Mouse (Mus musculus): Measurements from ENCODE around the gene AC124108.1.
"Not testable (repeated sequence)": the region's sequence is repeated elsewhere in the genome, so short reads cannot be mapped to it uniquely, and the experiment has no call there.

Gene AC124108.1

DNA sequence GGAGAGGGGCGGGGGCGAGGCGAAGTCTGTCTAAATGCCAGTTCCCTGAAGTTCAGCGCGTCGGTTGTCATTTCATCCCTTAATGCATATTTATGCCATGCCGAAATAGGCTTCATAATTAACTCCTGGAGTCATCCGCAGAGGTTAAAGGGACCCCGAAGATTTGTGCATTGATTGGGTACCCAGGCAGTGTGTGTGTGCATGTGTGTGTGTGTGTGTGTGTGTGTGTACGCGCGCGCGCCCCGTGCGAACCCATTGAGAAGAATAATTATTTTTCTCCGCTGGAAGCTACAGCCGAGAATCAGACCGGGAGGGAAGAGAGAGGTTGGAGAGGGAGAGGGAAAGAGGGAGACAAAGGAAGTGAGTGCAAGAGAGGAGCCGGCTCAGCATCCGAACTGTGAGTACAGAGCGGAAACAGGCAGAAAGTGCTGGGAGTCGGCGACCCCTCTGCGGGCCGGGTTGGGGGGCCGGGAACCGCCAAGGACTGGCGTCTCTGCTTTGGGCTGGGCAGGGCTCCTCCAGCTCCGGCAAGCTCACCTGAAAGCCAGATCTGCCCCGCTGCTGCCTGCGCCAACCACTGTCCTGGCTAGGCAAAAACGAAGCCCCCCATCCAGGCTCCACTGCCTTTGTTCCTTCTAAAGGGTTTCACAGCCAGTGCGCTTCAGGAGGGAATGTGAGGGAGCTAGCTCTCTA lies at the start of gene AC124108.1, which contains the start of gene Lemd1:
TSS of gene AC124108.1 (plus strand) at position 365 of the 693 bp plus-strand sequence.
TSS of gene Lemd1 (plus strand) at position 339 of the 693 bp plus-strand sequence.
- DNase-seq (ENCODE audit: low read depth), result no peak

DNA sequence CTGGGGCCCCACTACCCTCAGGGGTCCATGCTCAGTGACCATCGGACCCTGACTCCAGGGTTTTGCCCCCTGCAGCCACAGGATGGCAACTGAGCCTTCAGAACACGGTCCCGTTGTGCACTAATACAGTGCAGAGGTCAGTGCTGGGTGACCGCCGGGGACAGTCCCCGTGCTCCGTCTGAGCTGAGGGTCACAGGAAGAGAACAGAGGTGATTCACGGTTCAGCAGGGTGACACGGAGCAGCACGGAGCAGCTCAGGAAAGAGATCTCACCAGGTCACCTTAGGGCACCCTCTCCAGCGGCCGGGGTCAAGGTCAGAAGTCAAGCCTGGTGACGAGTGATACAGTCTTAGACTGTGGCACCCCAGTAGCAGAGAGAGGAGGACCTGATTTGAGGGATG lies 49.5 kb upstream of the AC124108.1 start:
- DNase-seq (ENCODE audit: low read depth), result no peak

DNA sequence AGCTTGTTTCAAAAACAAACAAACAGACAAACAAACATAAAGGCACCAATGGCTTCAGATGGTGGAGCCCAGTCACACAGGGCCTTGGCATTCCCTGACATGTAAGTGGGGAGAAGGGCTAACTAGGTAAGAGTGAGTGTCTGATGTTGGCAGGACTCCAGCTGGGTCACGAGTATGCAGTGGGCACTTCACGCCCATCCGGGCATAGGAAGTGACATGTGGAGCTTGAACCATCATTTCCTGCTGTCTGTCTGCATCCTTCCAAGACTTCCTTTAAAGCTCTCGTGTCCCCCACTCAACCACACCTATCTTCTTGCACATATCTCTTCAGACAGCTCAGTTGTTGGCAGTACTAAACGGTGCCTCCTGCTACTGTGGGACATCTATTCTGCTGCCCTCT lies 48.2 kb upstream of the AC124108.1 start:
- DNase-seq (ENCODE audit: low read depth), result no peak

DNA sequence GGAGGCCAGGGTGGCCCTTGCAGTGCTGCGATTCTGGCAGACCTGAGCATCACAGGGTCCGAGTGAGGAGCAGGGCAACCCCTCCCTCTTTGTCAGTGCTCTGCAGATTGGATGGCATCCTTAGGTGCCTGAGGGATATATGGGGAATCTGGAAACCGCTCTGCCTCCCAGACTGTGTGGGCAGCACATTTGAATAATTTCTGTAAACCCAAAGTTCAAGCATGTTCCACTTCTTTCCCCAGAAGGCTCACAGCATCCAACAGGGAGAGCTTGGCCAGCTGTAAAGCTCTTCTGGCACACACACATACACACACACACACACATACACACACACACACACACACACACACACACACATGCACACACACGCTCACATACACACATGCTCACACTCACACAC lies 47.5 kb upstream of the AC124108.1 start:
- DNase-seq (ENCODE audit: low read depth), result no peak

DNA sequence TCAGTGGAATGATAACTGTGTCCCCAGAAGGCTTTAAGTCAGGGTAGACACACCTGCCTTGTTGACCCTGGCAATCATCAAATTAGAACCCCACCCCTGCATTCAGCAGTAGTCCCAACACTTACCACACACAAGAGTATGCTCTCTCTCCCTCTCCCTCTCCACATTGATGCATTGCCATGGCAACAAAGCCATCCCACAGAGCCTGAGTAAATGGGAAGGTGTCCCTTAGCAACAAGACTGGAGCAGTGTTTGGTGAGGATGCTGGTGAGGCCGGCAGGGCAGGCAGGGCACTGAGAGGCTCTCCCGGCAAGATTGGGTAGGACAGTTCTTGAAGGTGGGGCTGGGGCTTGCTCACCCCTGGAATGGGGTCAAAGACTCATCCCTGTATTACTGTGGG lies 47.0 kb upstream of the AC124108.1 start:
- DNase-seq (ENCODE audit: low read depth), result no peak

DNA sequence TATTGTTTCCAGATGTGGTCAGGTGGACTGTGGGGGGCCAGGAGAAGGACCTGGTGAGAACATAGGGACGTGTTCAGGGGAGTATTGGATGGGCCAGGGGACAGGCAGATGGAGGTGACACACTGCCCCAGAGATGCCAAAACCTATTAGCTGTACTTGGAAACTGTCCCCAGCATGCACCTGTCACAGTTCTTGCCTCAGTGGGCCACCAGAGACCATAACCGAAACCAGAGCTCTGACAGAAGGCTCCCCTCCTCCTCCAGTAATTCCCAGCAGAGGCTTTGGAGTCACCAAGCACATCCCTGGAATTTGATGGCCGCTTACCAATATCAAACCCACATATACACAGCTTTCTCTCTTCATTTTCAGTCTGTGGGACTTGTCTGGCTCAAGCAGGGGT lies 46.4 kb upstream of the AC124108.1 start:
- no peak for DNase-seq (ENCODE audit: low read depth)

DNA sequence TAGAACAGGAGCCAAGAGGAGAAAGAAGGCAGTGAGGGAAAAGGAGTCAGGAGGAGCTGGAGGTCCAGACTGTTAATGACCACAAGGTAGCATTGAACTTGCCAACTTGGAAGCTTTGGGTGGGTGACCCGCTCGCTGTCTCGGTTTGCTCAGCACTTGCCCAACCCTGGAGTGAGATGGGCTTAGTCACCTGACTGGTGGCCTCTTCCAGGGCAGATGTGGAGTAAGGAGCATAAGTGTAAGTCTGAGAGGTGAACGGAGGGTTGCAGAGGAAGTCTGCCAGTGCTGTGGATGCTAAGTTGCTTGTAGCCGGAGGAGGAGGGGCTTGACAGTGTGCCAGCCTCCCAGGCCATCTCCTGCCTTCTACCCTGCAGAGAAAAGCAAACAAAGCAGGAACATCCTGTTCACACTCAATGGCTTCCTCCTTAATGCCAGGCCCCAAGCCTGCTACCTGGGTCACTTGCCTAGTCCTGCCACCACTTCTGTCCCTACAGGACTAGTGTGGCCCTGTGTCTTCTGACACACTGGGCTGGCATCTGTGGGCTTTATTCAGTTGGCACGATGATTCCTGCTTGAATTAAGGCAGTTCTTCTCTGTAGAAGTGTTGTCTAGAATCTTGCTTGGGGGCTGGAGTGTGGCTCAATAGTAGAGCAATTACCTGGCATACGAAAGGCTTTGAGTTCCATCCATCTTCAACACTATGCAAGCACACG lies 45.1 kb upstream of the AC124108.1 start:
- no peak for DNase-seq (ENCODE audit: low read depth)

DNA sequence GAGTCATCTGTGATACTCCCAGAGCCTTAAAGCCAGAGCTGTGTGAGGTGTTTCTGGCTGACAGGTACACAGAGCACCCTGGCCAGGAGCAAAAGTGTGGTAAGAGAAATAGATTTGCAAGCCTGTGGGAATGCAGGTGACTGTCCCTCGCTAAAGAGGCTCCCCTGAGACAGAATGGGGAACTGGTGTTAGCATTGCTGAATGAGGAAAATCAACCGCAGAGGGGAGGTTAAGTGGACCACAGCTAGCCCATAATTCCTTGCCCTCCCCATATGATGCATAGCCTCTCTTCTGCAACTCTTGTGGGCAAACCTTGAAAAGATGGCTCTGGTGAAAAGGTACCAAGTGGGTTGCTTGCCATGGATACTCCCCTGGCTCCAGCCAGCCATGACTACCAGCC lies 41.8 kb upstream of the AC124108.1 start:
- no peak for DNase-seq (ENCODE audit: low read depth)

DNA sequence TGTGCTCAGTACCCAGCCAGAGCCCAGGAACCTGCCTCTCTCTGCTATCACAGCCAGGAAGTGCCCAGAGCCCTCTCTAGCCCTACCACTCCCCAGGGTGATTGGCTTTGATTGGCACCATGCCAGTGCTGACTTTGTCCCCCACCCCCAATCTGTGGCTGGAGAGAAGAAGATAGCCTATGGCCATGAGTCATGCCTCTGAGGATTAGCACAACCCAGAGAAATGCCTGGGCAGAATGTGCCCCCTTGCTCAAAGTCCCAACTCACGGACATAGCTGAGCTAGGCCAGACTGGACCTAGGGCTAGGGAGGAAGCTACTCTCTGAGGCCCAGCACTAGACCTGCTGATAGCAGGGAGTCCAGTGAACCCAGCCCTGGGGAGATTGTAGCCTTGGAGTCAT lies 41.1 kb upstream of the AC124108.1 start:
- DNase-seq (ENCODE audit: low read depth), result no peak

DNA sequence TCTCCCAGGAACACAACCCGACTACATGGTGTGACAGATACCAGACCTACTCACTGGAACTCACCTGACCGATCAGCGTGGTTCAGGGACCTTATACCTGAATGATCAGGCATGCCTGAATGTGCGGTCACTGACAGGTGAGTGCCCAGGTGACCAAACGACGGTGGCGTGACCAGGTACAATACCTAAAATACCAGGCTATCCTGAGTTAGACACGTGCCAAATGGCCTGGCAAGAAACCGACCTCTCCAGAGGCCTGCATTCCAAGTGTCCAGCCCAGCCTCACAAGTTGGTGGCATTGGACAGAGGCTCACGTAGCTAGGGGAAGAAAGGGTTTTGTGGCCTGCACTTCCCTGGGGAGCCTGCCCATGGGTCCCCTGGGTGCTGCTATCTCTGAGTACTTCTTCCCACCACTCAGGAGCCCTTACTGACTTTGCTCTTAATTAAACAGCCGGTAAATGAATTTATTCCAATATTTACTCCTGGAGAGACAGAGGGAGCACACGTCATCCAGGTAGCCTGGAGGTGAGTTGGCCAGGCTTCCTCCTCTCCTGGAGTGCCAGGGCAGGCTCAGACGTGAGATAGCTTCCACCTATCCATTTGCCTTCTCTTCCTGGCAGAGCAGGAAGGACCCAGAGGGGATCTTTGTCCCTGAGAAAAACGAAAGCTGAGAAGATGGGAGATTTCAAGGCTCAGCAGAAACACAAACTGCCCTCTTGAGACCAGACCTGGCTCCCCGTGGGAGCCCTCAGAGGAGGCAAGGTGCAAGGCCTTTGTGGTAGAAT lies 40.2 kb upstream of the AC124108.1 start:
- DNase-seq (ENCODE audit: low read depth), result no peak

DNA sequence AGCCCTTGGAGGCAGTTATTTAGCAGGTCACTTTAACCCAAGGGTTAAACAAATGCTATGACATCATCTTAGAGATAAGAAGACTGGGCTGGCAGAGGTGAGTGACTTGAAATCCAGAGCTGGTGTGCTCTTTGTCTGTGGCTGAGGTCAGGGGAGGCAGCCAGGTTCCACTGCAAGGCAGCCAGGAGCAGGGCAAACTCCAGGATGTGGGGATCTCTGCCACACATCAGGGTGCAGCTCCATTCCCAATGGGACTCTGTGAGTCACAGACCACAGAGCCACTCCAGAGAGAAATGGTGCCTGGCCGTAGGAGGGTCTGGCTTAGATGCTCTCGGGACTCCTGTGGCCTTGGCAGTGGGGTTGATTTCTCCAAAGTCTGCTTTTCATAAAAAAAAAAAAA lies 39.3 kb upstream of the AC124108.1 start:
- DNase-seq (ENCODE audit: low read depth), result no peak

DNA sequence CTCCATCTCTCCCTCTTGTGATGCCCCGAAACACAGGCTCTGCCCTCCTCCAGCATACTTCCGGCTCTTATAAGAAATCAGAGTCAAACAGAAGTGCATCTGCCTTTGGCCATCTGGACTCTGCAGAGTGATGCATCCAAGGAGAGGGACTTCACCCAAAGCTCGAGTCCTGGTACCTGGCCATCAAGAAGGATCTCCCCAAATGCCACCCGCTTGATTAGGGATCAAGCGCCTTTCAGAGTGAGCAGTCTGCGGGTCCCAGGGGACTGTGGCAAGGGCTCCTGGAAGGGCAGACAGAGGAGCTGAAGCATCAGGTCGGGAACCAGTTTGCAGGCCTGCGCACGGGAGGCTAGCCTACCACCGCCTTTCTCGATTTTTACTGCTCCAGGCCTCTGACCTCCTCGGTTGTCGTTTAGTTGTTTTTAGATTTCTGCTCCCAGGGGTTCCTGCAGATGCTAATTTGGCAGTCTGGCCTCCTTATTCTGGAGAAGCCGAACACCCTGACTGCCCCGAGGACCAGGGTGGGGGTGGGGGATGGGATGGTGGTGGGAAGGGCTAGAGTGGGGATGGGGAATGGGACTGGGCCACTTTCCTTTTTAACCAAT lies 38.1 kb upstream of the AC124108.1 start:
- DNase-seq (ENCODE audit: low read depth), result no peak

DNA sequence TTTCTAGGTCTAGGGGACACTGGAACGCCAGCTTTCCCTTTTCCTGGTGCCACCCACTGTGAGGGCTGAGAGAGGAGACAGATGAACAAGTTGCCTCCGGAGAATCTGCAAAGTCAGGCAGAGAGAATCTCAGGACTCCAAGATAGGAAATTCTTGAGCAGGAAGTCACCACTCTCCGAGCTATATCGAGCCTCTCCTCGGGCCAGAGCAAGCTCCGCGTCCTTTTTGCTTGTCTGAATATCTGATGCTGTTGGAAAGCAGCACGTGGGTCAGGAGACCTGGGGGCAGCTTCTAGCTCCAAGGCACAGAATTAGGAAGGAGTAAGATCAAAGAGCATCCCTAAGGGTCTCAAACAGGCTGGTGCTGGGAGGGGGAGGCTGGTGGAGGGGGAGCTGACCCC lies 37.6 kb upstream of the AC124108.1 start:
- DNase-seq (ENCODE audit: low read depth), result no peak

DNA sequence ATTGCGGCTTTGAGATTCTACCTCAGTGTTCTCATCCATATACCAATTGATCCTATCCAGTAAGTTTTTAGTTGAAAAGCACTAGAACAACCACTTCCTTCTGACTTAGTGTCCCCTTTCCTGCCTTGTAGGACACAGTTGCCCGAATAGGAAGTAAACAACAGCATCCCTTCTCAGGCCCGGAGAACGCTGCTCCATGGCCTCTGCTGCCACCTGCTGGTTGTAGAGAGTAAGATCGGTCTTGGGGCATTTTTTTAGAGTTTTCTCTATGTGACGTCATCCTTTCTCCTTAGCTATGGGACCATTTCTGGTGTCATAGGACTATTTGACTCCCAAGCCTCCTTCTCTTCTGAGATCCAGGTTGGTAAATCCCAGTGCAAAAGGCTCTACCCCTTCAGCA lies 35.5 kb upstream of the AC124108.1 start:
- peak; percentile 65 for DNase-seq (ENCODE audit: low read depth)

DNA sequence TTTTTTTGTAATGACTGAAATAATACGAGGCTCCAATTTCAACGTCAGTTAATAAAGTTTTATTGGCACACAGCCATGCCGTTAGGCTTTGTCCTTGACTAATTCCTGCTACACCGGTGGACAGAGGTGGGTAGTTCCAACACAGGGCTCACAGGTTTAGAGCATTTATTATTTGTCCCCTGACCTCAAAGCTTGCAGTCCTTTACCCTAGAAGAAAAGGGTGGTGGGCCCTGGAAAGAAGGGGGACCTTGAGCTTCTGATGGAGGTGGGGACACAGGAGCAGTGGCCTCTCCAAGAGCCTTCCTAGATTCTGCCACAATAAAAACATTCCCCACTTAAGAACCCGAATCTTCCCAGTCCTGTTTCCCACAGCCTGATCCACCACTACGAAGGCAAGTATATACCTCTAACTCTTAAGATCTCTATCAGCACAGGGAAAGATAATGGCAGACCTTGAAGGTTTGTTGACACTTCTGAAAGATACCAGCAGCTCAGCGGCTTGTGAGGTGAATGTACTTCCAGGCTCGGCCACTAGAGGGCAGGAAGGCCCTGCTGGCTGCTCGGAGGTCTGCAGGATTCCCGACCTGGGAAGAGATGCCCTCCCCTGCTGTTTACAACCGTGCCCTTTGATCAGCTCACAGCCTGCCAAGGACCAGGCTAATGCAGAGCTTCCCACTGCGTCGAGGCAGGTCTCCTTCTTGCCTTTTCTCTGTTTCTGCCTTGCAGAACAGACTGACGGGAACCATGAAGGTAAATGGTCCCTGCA lies 34.1 kb upstream of the AC124108.1 start:
- no peak for DNase-seq (ENCODE audit: low read depth)

DNA sequence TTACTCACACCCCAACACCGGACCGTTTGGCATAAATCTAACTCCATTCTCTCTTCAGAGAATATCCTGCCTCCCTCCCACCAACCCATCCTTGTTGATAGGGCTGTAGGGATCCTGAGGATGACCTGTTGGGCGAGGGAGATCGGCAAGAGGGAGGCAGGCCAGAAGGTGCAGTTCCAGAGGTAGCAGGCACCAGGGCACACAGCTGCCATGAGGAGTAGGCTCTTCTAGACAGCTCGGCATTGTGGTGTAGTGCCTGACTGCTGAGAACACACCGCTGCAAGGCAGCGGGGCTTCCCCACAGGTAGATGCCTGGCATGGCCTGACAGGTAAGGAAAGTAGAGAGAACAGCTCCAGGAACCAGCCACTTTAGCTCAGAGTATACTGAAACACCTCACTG lies 33.4 kb upstream of the AC124108.1 start:
- no peak for DNase-seq (ENCODE audit: low read depth)

DNA sequence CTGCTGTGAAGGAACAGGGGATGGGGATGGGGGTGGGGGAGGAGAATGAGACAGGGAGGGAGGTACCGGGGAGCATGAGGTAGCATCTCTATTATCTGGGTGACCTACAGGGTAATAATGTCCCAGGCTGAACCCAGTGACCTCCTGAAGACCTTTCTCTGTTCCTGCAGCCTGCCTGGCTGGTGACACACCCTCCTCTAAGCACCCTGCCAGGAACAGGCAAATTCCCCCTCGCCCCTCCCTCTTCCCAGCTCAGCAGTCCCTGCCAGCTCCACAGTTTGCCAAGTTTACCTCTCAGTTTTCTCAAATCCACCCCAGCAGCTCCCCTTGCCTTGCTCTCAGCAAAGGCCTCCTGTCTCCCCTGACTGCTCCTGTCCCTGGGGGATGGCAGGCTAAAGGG lies 32.5 kb upstream of the AC124108.1 start:
- no peak for DNase-seq (ENCODE audit: low read depth)

DNA sequence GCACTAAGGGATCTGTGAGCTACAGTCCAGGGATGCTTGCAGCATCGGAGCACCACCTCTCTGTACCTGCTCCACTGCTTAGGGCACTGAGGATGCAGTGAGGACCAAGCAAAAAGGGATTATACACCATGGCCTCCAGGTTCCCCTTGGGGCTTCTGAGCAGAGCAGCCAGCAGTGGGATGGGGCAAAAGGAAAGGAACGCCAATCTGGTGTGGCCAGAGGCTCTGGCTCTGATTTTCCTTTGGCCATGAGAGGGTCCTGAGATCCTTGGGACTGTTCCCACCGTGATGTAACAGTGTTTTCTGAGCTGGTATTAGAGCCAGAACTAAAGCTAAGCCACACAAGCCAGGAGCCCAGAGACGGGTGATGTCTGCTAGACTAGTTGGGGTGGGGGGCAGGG lies 31.6 kb upstream of the AC124108.1 start:
- DNase-seq (ENCODE audit: low read depth), result no peak

DNA sequence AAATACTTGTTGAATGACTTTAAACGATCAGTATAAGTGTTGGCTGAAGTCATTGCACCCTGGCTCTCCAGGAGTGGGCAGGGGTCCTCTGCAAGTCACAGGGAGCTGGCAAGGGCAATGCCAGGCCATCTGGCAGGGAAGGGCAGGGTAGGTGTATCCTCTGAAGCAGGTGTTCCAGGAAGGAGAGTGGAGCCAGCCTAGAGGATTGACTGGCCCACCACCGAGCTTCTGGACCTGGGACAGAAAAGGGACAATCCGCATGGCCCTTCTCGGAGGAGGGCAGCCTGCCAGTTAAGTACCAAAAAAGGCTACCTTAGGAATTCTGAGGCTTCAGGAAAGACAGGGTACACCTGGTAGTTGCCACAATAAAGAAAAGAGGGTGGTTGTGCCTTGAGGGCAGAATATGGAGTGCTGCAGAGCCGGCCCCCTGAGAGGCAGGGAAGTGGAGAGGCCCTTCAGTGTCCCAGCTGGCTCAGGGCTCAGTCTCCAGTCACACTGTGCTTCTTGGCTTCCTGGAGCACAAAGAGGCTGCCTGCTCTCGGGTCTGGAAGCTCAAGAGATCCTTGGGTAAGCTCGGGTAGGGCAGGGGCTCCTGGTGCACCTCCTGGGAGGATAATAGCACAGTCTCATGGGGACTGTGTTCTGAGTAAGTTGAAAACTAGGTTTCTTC lies 29.9 kb upstream of the AC124108.1 start:
- DNase-seq (ENCODE audit: low read depth), result no peak

DNA sequence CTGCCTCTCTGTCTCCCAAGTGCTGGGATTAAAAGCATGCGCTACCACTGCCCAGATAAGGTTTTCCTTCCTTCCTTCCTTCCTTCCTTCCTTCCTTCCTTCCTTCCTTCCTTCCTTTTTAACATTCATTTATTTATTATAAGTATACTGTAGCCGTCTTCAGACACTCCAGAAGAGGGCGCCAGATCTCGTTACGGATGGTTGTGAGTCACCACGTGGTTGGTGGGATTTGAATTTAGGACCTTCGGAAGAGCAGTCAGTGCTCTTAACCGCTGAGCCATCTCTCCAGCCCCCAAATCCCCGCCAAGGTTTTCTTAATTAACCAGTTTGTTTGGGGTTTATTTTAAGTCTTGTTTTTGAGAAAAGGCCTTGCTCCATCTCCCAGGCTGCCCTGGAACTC lies 28.6 kb upstream of the AC124108.1 start:
- DNase-seq (ENCODE audit: low read depth), result not testable (repeated sequence)
